Mouse (Mus musculus): Measurements from ENCODE around the gene Sp100.
"Not testable (repeated sequence)": the region's sequence is repeated elsewhere in the genome, so short reads cannot be mapped to it uniquely, and the experiment has no call there.

Sp100 gene

DNA sequence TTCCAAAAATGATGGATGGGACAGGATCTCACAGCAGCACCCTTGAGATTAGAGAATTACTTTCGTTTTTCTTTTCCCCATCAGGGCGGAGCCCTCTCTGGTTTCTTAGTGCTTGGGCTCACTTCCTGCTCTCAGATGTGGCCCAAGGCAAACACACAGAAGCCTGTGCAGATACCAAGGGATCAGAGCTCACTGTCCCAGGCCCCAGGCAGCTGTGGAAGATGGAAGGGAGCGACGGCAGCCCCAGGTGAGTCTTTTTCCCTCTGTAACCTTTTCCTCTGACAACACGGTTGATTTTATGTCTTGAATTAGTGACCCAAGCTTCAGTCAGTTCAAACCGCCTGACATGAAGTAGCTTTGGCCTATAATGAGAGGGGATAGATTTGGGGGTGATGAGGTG is at the start of gene Sp100:
TSS of gene Sp100 (plus strand) at position 108 of the 400 bp plus-strand sequence.
- not testable (repeated sequence) for DNase-seq (ENCODE audit: low spot score in 2 of 2)

DNA sequence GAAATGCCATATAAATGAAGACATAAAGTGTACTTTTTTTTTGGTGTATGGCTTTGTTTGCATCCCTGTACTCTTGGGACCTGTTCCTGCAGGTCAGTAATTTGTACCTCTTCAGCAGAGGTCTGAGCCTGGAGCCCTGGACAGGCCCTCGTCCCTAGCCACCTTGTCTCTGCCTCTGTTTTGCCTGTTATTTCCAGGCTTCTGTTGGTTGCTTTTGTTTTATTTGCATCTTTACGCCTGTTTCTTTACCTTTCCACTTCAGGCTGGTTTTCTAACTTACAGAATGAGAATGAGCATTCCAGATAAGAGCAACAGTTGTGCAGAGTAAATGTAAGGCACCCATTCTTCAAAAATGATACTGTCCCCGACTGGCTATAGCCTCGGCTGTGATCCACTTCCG is 49.7 kb upstream of the Sp100 start, which contains the start of gene Sp140:
TSS of gene Sp140 (plus strand) at position 301 of the 400 bp plus-strand sequence.
- DNase-seq (ENCODE audit: low spot score in 2 of 2): not testable (repeated sequence)

GRCm38 (mm10) chr1:85600794-85601193 is 49.0 kb upstream of the Sp100 start:
- DNase-seq (ENCODE audit: low spot score in 2 of 2): not testable (repeated sequence)

DNA sequence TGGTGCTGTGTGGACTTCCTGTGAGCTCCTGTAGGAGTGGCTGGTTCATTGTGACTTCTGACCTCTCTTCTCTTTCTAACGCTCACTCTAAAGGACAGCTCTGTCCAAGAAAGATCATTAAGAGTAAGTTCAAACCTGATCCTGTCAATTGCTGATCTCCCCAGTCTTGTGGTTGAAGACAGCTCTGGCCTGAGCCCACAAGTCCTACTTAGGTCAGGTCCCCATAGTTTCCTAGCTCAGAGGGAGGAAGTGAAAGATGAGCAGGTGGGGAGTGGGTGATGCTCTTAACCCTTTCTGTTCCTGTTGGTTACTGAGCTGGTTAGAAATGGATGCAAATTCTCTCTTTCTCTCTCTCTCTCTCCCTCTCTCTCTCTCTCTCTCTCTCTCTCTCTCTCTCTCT is 45.4 kb upstream of the Sp100 start:
- not testable (repeated sequence) for DNase-seq (ENCODE audit: low spot score in 2 of 2)

- not testable (repeated sequence) for DNase-seq (ENCODE audit: low spot score in 2 of 2)
These were observed 41.4 kb upstream of the Sp100 start for GRCm38 (mm10) chr1:85608361-85608760.

DNA sequence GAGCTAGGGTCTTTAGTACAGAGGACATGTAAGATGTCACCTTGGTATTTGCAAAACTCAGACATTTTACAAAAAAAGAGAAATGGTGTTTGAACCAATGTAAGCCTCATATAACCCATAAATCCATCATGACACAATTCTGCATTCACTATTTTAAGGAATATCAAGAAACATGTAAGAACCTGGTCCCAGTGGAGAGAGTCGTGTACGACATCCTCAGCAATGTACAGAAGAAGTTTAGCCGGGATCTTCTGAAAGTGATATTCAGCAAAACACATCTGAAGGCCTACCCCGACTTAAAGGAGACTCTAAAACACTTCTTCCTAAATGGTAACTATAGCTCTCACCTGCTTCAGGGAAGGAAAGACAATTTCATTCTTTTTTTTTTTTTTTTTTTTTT is 39.2 kb upstream of the Sp100 start:
- DNase-seq (ENCODE audit: low spot score in 2 of 2): not testable (repeated sequence)

DNA sequence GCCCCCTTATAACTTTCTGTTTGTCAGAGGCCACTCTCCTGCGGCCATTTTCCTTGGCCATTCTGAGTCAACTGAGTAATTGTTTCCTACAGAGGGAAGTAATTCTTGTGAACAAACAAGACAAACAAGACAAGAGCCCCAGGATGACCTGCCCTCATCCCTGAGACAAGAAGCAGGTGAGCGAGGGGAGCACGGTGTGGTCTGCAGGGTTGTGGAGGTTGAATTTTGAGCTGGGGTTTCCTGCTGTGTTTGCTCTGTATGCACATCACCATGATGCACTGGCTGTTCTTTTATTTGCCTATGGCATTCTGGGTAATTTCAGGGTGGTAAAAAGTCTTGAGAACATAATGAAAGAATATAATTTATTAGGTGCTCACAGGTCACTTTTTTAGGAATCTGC is 34.7 kb upstream of the Sp100 start:
- not testable (repeated sequence) for DNase-seq (ENCODE audit: low spot score in 2 of 2)

- not testable (repeated sequence) for DNase-seq (ENCODE audit: low spot score in 2 of 2)
These were observed 34.0 kb upstream of the Sp100 start for GRCm38 (mm10) chr1:85615819-85616218.

- DNase-seq (ENCODE audit: low spot score in 2 of 2): not testable (repeated sequence)
These were observed 32.6 kb upstream of the Sp100 start for GRCm38 (mm10) chr1:85617161-85617560.

GRCm38 (mm10) chr1:85618689-85619088 is 31.1 kb upstream of the Sp100 start:
- DNase-seq (ENCODE audit: low spot score in 2 of 2): not testable (repeated sequence)

DNA sequence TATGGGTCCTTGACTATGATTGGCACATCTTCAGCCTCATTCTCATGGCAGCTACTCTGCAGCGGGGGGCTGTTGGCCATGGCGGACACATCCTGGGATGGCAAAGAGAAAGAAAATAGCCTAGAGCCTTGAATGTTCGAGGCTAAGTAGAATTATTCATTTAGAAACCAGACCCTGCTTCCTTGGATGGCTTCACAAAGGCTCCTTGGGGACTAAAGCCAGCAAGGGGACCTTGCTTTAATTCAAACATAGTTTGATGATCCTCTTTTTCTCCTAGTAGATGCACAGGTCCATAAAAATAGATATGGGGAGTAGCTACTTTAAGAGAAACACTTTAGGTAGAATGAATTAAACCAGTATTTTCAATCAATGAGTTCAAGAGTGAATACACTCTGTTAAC is 12.9 kb upstream of the Sp100 start:
- not testable (repeated sequence) for DNase-seq (ENCODE audit: low spot score in 2 of 2)

- peak in 1 of 2 experiments; percentile 20 for DNase-seq (ENCODE audit: low spot score in 2 of 2)
These were observed 11.6 kb upstream of the Sp100 start for GRCm38 (mm10) chr1:85638144-85638543.

- not testable (repeated sequence) for DNase-seq (ENCODE audit: low spot score in 2 of 2)
These were observed 736 bp downstream of the Sp100 start for GRCm38 (mm10) chr1:85650524-85650923.

DNA sequence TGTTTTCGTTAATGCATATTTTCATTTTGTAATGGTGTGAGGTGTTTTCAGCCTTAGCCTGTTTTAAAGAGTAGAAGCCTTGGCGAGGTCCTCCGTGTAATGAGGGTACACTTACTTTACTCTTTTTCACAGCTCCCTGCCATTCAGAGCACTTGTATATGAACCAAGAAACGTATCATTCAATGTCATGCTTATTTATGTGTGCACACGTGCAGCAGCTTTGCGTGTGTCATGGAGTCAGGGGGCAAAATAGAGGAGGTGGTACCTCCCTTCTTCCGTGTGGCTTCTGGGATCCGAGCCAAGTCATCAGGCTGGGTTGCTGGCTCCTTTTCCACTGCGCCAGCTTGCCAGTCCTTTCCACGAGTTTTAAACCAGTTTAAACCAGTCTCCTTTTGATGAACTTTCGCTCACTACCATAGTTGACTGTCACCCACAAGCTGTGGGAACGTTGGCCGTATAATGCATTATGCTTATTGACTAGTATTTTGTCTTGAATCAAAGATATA is 2.0 kb downstream of the Sp100 start:
- DNase-seq (ENCODE audit: low spot score in 2 of 2): peak; percentile 32 to 45

DNA sequence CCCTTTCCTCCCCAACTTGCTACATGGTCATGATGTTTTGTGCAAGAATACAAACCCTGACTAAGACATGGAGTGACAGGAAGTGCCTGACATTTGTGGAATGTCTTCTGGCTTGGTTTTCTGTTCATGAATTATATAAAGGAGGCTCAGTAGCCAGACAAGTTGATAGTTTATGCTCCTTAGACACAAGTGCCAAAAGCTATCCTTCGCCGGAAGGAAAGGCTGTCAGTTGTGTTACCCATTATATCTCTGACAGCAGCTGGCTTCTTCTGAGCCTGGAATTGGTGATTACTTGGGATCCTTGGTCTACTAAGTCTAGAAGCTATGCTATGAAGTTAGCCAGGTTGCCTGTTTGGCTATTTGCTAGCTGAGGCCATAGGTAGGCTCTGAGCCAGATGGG is 7.4 kb downstream of the Sp100 start:
- not testable (repeated sequence) for DNase-seq (ENCODE audit: low spot score in 2 of 2)

DNA sequence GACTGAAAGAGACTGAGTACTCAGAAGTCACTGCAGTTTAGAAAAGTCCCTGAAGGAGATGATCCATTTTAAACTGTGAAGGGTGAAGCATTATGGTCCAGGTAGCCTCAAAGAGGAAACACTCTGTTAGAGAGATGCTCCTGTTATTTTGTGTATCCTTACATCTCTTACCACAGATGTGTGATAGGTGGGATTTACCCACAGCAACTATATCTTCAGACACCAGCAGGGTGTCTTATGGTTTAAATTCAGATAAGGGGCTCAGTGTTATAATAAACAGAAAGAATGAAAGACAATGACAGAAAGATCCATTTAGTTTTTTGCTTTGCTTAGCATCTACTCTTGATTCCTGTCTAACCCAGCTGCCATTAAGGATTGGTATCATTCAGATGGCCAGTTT is 14.5 kb downstream of the Sp100 start:
- DNase-seq (ENCODE audit: low spot score in 2 of 2): no peak

GRCm38 (mm10) chr1:85680226-85680625 is 30.4 kb downstream of the Sp100 start:
- DNase-seq (ENCODE audit: low spot score in 2 of 2): no peak

GRCm38 (mm10) chr1:85686666-85687065 is 36.9 kb downstream of the Sp100 start:
- DNase-seq (ENCODE audit: low spot score in 2 of 2): no peak

GRCm38 (mm10) chr1:85687346-85687745 is 37.6 kb downstream of the Sp100 start:
- no peak for DNase-seq (ENCODE audit: low spot score in 2 of 2)

- DNase-seq (ENCODE audit: low spot score in 2 of 2): no peak
These were observed 40.8 kb downstream of the Sp100 start for GRCm38 (mm10) chr1:85690544-85690943.

- DNase-seq (ENCODE audit: low spot score in 2 of 2): no peak
These were observed 42.5 kb downstream of the Sp100 start for GRCm38 (mm10) chr1:85692281-85692680.

- no peak for DNase-seq (ENCODE audit: low spot score in 2 of 2)
These were observed 43.5 kb downstream of the Sp100 start for GRCm38 (mm10) chr1:85693280-85693679.

GRCm38 (mm10) chr1:85695646-85696045 is 45.9 kb downstream of the Sp100 start:
- DNase-seq (ENCODE audit: low spot score in 2 of 2): no peak

Data from right cerebral cortex, postnatal 10 days (tissue).